Mouse (Mus musculus) ovary, postnatal 10 days (tissue): ENCODE data around the gene Dnaaf3.
A peak's percentile ranks its signal among the peaks of the same experiment; 100 is the strongest.

Experiments
- DNase-seq: peaks from one replicate; pipeline ENCODE4 v3.0.0; 2022; ENCODE audit warnings: low spot score

Gene Dnaaf3

DNA sequence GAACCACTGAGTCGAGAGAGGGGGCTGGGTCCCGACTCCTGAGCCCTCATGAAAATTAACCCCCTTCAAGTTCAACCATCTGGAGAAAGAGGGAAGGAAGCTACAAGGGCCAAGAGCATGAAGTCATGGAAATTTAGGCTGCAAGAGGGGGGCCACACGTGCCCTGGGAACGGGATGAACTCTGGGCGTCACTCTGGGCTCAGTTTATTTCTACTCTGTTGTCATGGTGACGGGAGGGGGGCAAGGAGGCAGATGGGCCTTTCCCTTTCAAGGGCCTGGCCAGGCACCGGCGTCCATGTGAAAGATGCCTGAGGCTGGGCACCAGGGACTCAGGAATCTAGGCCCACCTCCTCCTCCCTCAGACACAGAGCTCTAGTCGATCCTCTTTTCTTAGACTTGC, 34.0 kb downstream of the Dnaaf3 start:
- no peak for DNase-seq

DNA sequence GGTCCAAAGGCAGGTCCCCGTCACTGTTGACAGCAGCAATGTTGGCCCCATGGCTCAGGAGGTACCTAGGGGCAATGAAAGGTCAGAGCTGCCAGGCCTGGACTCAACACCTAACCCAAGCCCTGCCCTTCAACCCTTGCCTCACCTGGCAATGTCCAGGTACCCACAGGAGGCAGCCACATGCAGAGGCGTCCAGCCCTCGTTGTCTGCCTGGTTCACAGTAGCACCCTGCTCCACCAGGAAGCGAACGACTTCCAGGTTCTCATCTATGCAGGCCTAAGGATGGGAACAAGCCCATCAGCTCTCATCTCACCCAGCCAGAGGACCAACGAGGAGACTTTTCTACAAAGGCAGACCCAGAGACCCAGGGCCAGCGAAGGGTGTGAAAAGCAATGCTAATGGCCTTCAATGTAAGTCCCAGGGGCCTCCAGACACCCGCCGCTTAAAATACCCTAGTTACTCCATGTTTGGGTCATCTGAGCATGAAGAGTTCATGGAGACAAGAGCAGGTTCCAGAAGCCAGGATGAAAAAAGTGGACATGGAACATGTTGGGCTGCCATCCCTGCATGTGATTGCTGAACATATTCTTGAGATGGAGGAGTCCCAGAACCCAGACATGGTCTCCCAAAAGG, 34.9 kb downstream of the Dnaaf3 start:
- DNase-seq, result no peak

DNA sequence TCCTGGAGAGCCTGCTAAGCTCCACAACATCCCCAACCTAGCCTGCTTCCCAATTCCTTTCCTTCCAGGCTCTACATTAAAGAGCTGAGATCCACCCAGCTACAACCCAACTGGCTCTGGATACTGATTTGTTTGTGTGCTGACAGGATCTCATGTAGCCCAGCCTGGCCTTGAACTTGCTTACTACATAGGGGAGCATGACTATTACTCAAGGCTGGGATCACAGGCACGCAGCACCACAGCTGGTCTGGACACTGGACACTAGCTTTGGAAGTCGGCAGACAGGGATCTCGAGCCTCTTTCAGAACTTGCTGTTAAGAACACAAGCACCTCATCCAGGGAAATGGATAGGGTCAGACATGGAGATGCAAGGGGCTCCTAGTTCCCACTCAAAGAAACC, 35.8 kb downstream of the Dnaaf3 start:
- DNase-seq, result no peak

DNA sequence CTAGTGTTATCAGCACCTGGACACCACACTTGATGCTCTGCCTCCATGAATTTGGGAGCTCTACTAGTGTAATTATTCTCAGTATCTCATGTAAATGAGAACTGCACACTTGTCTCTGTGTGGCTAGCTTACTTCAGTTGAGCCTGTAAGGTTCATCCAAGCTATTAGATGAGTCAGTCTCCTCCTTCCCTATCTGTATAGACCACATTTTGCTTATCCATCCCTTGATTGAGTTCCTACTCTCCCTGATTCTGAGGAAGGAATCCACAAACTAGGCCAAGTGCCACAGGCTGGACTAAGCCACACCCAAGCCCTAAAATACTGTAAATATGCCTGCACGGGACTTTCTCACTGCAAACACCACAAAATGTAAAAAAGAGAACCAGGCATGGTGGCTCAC, 38.3 kb downstream of the Dnaaf3 start:
- no peak for DNase-seq

DNA sequence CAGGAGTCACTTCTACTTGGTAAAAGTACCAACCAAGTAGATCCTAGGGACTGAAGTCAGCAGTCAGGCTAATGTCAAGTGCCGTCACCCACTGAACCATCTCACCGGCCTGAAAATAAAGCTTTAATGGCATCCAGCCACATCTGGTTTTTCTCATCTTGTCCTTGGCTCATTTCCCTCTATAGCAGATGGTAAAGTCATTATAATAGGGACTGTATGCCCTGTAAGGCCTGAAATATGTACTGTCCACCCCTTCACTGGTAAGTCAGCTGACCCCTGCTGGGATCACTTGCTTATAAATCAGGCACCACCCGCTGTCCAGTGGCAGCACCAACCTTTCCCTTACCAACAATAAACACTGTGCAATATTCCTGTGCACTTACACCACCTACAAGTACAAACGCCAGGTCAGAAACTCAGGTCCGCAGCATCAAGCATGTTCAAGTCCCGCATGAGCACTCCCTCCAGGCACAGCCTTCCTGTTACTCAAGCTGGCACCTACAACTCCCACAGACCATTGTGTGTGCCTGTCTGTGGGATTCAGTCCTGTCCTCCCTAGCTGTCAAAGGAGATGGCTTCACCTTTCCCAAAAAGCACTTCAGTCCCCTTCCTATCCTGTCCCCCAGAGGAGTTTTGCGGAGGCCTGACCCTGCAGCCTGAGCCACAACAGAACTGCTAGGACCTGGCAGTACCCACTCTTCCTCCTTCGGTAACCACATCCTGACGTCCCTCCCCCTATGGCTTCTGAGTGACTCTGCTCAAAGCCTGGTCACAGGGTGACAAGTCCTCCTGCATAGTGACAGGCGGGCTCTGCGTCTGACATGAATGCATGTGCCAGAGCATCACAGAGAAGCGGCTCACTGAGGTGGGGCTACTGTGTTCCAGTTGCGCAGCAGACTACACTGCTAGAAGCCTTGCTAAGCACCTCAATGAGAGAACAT, 39.7 kb downstream of the Dnaaf3 start:
- DNase-seq, result no peak

DNA sequence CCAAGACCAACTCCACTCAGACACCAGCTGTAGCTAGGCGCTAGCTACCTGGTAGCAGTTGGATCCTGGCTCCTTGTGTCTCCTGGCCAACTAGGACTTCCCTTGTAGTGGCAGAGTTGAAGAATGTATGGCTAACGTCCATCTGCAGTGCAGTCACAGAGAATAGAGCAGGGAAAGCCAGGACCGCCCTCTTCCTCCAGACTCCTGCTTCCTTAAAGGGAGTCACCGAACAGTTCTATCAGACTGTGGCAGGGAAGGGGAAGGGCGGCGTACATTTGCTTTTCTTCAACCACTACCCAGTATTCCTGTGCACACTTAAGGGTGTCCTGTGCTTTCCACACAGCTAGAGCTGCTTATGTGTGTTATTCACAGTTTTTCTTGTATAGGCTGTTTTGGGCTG, 40.9 kb downstream of the Dnaaf3 start:
- DNase-seq, result no peak

DNA sequence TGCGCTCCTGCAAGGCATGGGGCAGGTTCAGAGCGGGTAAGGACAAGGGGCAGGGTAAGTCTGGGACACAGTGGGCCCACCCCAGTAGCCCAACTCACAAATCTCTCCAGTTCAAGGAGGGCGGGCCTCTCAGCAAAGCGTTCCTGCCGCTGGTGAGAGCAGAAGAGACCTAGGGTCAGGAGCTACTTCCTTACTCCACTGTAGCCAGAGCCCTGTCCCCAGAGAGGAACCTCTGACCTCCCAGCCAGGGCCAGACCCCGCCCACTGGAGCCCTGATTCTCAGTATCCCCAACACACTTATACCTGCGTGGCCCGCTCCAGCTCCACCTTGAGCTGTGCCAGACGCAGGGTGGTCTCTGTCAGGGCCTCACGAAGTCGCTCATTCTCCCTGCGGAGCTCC, 50.0 kb downstream of the Dnaaf3 start:
- DNase-seq, result no peak

DNA sequence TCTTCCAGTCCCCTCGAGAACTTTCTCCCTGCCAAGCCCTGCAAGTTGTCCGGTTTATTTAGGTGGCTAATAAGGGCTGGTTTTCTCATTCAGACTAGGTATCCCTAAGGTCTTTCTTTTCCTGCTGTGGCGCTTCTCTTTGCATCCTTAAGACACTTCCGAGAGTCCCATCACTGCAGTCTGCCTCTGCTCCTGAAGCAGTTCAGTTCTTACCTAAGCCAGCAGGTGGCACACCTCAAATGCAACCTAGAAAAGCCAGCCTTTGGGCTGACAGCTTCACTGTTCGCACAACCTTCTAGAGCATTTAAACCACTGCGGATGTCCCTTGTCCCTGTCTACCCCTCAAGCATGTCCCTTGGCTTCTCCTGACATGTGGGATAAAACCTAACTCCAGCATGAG, 52.6 kb downstream of the Dnaaf3 start:
- DNase-seq, result no peak

DNA sequence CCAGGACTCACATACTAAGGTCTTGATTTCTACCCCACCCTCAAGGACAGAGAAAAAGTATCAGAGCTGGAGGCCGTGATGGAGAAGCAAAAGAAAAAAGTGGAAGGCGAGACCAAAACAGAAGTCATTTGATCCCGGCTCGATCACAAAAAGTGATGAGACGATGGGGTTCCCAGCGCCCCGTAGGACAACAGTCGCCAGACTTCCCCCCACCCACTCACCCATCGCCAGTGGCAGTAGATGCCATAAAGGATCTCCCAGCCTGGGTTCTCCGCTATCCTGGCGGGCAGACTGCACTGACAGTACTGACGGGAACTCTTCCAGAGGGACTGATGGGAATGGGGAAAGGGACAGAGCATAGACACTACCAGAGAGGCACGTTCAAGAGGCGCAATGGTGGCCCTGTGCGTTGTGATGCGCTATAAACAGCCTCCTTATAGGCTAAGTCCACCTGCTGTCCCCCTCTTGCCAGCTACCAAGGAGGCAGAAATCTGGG, 53.4 kb downstream of the Dnaaf3 start:
- DNase-seq, result no peak

DNA sequence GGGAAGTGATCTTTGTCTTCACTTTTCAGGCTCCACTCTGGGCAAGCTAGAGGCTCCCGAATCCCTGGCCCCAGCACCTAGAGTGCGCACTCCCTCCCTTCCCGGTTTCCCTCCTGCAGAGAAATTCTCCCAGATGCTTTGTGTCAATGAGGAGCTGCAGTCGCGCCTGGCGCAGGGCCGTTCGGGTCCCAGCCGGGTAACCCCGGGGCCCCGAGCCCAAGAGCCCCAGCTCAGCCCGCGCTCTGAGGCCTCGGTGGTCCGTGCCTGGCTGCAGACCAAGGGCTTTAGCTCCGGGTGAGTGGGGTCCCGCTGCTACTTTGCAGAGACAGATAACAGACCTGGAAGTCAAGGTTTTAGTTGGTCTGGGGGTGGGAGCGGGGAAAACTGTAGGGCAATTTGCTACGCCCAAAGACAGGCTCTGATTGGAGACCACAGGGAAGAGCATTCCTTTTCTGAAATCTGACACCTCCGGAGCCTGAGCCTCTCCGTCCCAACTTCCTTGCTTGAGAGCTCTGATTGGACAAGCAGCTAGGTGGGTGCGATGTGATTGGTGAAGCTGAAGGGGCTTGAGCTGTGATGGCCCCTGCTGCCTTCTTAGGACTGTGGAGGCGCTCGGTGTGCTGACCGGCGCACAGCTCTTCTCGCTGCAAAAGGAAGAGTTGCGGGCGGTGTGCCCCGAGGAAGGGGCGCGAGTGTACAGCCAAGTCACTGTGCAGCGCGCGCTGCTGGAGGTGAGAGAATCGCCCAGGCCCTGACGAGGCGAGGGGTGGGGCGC, 54.0 kb downstream of the Dnaaf3 start:
- peak; percentile 58 for DNase-seq

DNA sequence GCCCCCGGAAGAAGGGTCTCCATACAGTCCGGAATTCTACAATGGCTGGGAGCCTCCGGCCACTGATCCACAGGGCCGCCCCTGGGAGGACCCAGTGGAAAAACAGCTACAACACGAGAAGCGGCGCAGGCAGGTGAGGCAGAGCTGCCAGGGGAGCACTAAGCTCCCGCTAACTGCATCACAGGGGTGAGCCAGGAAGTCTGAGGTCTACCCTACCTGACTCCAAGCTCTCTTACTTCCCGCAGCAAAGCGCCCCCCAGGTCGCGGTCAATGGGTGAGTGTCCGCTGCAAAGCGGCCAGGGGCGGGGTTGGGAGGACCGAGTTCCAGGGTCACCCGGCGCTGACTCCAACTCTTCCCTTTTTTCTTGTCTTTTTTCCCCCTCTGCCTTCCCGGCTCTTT, 58.3 kb downstream of the Dnaaf3 start:
- DNase-seq, result no peak
